Mouse (Mus musculus): Measurements from ENCODE around the gene Kazn. TPM values are rescaled to one million over a fixed set of nuclear protein-coding genes. Genes with fewer than 3 reads are reported as not detected.

Kazn gene
- polyA plus RNA-seq, 2 experiments from 2014 or later, result not detected

GRCm38 (mm10) chr4:142240874-142241273 is 1.7 kb upstream of the Kazn start:
- no peak for ATAC-seq

GRCm38 (mm10) chr4:142238486-142239239 is 538 bp downstream of the Kazn start:
- no peak for ATAC-seq

GRCm38 (mm10) chr4:142238041-142238440 is 1.2 kb downstream of the Kazn start:
- ATAC-seq, result no peak

GRCm38 (mm10) chr4:142236681-142237080 is 2.5 kb downstream of the Kazn start:
- ATAC-seq, result no peak

- no peak for ATAC-seq
Measured at GRCm38 (mm10) chr4:142235426-142235825, 3.8 kb downstream of the Kazn start.

- ATAC-seq, result no peak
Measured at GRCm38 (mm10) chr4:142234828-142235227, 4.4 kb downstream of the Kazn start.

GRCm38 (mm10) chr4:142228821-142229575 is 10.2 kb downstream of the Kazn start:
- ATAC-seq, result no peak

GRCm38 (mm10) chr4:142223898-142224645 is 15.1 kb downstream of the Kazn start:
- ATAC-seq, result no peak

GRCm38 (mm10) chr4:142222385-142222784 is 16.8 kb downstream of the Kazn start:
- no peak for ATAC-seq

GRCm38 (mm10) chr4:142221757-142222072 is 17.5 kb downstream of the Kazn start:
- no peak for ATAC-seq

GRCm38 (mm10) chr4:142221025-142221756 is 18.0 kb downstream of the Kazn start:
- no peak for ATAC-seq

GRCm38 (mm10) chr4:142218997-142219396 is 20.2 kb downstream of the Kazn start:
- no peak for ATAC-seq

GRCm38 (mm10) chr4:142217048-142217447 is 22.2 kb downstream of the Kazn start:
- no peak for ATAC-seq

GRCm38 (mm10) chr4:142215760-142216159 is 23.4 kb downstream of the Kazn start:
- ATAC-seq, result no peak

GRCm38 (mm10) chr4:142214532-142214931 is 24.7 kb downstream of the Kazn start:
- no peak for ATAC-seq

- no peak for ATAC-seq
Measured at GRCm38 (mm10) chr4:142212425-142212824, 26.8 kb downstream of the Kazn start.

- no peak for ATAC-seq
Measured at GRCm38 (mm10) chr4:142209884-142210283, 29.3 kb downstream of the Kazn start.

- no peak for ATAC-seq
Measured at GRCm38 (mm10) chr4:142209476-142209875, 29.7 kb downstream of the Kazn start.

GRCm38 (mm10) chr4:142205693-142206092 is 33.5 kb downstream of the Kazn start:
- no peak for ATAC-seq

- no peak for ATAC-seq
Measured at GRCm38 (mm10) chr4:142196626-142197025, 42.6 kb downstream of the Kazn start.

- ATAC-seq, result no peak
Measured at GRCm38 (mm10) chr4:142193780-142194179, 45.4 kb downstream of the Kazn start.

GRCm38 (mm10) chr4:142193151-142193578 is 46.0 kb downstream of the Kazn start:
- no peak for ATAC-seq

GRCm38 (mm10) chr4:142189960-142190359 is 49.2 kb downstream of the Kazn start:
- no peak for ATAC-seq
